Mouse (Mus musculus): Measurements from ENCODE around the gene Gm42906. TPM values are rescaled to one million over a fixed set of nuclear protein-coding genes. Genes with fewer than 3 reads are reported as not detected.

Gene Gm42906
- polyA plus RNA-seq, 1 experiment from 2014 or later = 0.52 TPM

DNA sequence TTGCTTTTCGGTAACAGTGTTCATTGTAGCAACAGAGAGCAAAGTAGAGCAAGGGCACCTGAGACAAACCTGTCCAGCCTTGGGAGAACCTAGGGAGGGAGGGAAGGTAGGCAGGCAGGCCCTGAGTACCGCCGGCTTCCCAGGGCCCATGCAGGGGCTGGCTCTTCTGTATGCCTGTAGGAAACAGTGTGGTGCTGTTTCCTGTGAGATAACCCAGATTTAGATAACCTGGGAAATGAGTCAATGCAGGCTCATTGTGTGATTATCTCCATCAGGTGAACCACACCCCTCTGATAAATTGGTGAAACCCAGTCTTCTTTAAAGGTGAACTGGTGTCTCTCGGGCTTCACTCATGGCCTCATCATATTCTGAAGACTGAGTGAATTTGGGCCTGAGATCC is 401.9 kb downstream of the Gm42906 start:
- no peak for TF ChIP-seq CTCF (IDR thresholded peaks at IDR 0.05; ENCODE audit: low read depth)
- TF ChIP-seq EP300 (optimal IDR thresholded peaks at IDR 0.05) = no peak
- H3K4me3 ChIP-seq (ENCODE audit: low read depth, low read length) = no peak overlapping the region
- H3K27ac ChIP-seq (replicated peaks) = no peak overlapping the region
- 0 out of 2 replicates have a peak, but pooled peaks cover 3% of the 10 kb centered on the region for H3K4me1 ChIP-seq (replicated peaks; ENCODE audit: control insufficient read depth, insufficient read depth)
- H3K27me3 ChIP-seq (ENCODE audit: control insufficient read depth, insufficient read depth, low read length) = no peaks in the 10 kb centered on the region
- no peaks in the 10 kb centered on the region for H3K36me3 ChIP-seq (ENCODE audit: control insufficient read depth, insufficient read depth, low read length)
- ATAC-seq (ENCODE audit: low FRiP score, low TSS enrichment) = no peak
- DNase-seq (ENCODE audit: low spot score) = no peak
- no peak overlapping the region for H3K9ac ChIP-seq (ENCODE audit: low read length)
- H3K4me2 ChIP-seq (replicated peaks; ENCODE audit: low read depth) = no peak overlapping the region
- WGBS = 74% methylated on average over 4 of the region's 4 CpGs
- no peaks in the 10 kb centered on the region for H3K9me3 ChIP-seq (ENCODE audit: control insufficient read depth, low read length)

DNA sequence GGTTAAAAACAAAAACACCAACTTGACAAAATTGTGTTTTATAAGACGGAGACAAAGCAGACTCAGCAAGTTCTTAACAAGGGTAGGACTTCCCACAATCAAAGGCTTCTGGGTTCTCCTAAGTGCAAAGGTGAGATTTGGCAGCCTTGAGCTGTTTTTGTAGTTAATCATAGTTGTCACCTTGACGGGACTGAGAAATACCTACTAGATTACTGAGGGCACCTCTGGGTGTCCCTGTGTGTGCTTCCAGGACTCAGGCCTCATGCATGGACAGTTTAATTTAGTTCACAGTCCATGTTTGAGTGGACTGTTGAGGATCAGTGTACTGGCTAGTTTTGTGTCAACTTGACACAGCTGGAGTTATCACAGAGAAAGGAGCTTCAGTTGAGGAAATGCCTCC is 403.5 kb downstream of the Gm42906 start:
- Histone ChIP-seq H3K4me2 (replicated peaks; ENCODE audit: low read depth) (no peak overlapping the region), H3K9ac (ENCODE audit: low read length) (no peak overlapping the region), H3K27ac (replicated peaks) (no peak overlapping the region), H3K4me1 (replicated peaks; ENCODE audit: control insufficient read depth, insufficient read depth) (0 out of 2 replicates have a peak, but pooled peaks cover 5% of the 10 kb centered on the region), H3K36me3 (ENCODE audit: control insufficient read depth, insufficient read depth, low read length) (no peaks in the 10 kb centered on the region), H3K9me3 (ENCODE audit: control insufficient read depth, low read length) (no peaks in the 10 kb centered on the region), H3K4me3 (ENCODE audit: low read depth, low read length) (no peak overlapping the region), H3K27me3 (ENCODE audit: control insufficient read depth, insufficient read depth, low read length) (no peaks in the 10 kb centered on the region)
- TF ChIP-seq CTCF (IDR thresholded peaks at IDR 0.05; ENCODE audit: low read depth) (no peak), EP300 (optimal IDR thresholded peaks at IDR 0.05) (no peak)
- DNase-seq (ENCODE audit: low spot score) (no peak), ATAC-seq (ENCODE audit: low FRiP score, low TSS enrichment) (no peak)
- WGBS = 59% methylated on average over 2 of the region's 2 CpGs

DNA sequence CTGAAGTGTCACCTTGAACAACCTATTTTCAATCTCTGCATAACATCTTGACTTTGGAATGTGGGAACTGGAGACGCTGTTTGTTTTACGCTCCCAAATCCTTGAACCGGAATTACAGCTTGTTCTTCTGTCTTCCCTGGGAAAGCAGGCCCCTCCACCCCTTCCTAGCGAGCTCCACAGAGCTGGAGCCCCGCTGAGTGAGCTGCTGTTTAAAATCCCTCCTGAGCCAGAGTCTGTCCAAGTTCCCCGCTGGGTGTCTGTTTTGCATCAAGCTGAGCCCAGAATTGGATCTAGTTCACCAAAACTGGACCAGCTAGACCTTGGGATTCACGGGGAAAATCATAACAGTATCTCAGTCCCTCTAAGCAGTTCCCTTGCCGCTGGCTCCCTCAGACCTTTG is 404.5 kb downstream of the Gm42906 start:
- WGBS = 10% methylated on average over 8 of the region's 8 CpGs

DNA sequence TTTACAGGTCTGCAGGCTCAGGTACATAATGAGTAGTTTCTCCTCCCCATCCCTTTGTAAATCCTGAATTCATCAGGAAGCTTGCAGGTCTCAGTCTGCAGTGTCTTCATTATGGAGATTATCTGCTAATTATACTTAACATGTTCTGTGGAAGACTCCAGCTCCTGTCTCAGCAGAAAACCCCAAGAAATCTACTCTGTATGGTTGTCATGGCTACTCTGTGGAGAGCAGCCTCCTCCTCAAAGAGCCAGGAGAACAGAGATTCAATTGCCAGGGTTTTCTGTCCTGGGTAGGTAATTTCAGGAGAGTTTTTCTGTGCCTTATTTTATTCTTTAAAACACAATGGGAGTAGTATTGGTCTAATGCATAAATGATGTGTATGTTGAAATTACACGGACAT is 405.0 kb downstream of the Gm42906 start:
- no peak overlapping the region for H3K4me2 ChIP-seq (replicated peaks; ENCODE audit: low read depth)
- H3K27ac ChIP-seq (replicated peaks) = no peak overlapping the region; the same call in 1 of the 2 replicates
- no peaks in the 10 kb centered on the region for H3K9me3 ChIP-seq (ENCODE audit: control insufficient read depth, low read length)
- no peaks in the 10 kb centered on the region for H3K27me3 ChIP-seq (ENCODE audit: control insufficient read depth, insufficient read depth, low read length)
- H3K4me1 ChIP-seq (replicated peaks; ENCODE audit: control insufficient read depth, insufficient read depth) = 0 out of 2 replicates have a peak, but pooled peaks cover 7% of the 10 kb centered on the region
- DNase-seq (ENCODE audit: low spot score) (no peak), ATAC-seq (ENCODE audit: low FRiP score, low TSS enrichment) (no peak)
- H3K9ac ChIP-seq (ENCODE audit: low read length) = no peak overlapping the region
- WGBS = 31% methylated on average over 1 of the region's 1 CpGs
- no peak for TF ChIP-seq EP300 (optimal IDR thresholded peaks at IDR 0.05)
- TF ChIP-seq CTCF (IDR thresholded peaks at IDR 0.05; ENCODE audit: low read depth) = no peak
- no peak overlapping the region for H3K4me3 ChIP-seq (ENCODE audit: low read depth, low read length)
- no peaks in the 10 kb centered on the region for H3K36me3 ChIP-seq (ENCODE audit: control insufficient read depth, insufficient read depth, low read length)

More for the DNA sequence above, 404.5 kb downstream of the Gm42906 start:
- ATAC-seq (ENCODE audit: low FRiP score, low TSS enrichment) = peak; percentile 68; the same call in 1 of the 2 replicates
- 0 out of 2 replicates have a peak overlapping the region, but pooled peaks have one; percentile 0 for H3K4me2 ChIP-seq (replicated peaks; ENCODE audit: low read depth)
- no peaks in the 10 kb centered on the region for H3K27me3 ChIP-seq (ENCODE audit: control insufficient read depth, insufficient read depth, low read length)
- DNase-seq (ENCODE audit: low spot score) = peak; percentile 34
- H3K9me3 ChIP-seq (ENCODE audit: control insufficient read depth, low read length) = no peaks in the 10 kb centered on the region
- H3K4me1 ChIP-seq (replicated peaks; ENCODE audit: control insufficient read depth, insufficient read depth) = 0 out of 2 replicates have a peak, but pooled peaks cover 7% of the 10 kb centered on the region
- no peaks in the 10 kb centered on the region for H3K36me3 ChIP-seq (ENCODE audit: control insufficient read depth, insufficient read depth, low read length)
- H3K4me3 ChIP-seq (ENCODE audit: low read depth, low read length) = no peak overlapping the region
- no peak overlapping the region for H3K9ac ChIP-seq (ENCODE audit: low read length)
- peak overlapping the region; percentile 37; the same call in 1 of the 2 replicates for H3K27ac ChIP-seq (replicated peaks)
- TF ChIP-seq CTCF (IDR thresholded peaks at IDR 0.05; ENCODE audit: low read depth) (no peak), EP300 (optimal IDR thresholded peaks at IDR 0.05) (no peak)

DNA sequence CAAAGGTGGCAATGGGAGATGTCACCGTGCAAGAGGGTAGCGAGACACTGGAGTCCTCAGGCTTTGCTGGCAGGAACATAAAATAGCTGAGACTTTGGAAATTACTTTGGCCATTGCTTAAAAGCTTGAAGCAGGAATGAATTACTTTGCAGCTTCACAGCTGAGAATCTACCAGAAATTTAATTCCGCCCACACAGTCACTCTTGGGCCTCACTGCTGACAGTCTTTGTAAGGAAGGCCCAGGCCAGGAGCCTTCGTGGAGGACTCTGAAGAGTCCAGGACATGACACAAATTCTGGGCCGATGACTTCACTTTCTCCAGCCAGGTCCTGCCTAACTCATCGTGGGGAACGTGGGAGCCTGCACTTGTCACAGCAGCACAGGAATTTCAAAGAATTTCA is 405.9 kb downstream of the Gm42906 start:
- H3K36me3 ChIP-seq (ENCODE audit: control insufficient read depth, insufficient read depth, low read length) = no peaks in the 10 kb centered on the region
- H3K9ac ChIP-seq (ENCODE audit: low read length) = no peak overlapping the region
- 66% methylated on average over 7 of the region's 7 CpGs for WGBS
- ATAC-seq (ENCODE audit: low FRiP score, low TSS enrichment) = no peak
- H3K9me3 ChIP-seq (ENCODE audit: control insufficient read depth, low read length) = no peaks in the 10 kb centered on the region
- H3K4me2 ChIP-seq (replicated peaks; ENCODE audit: low read depth) = no peak overlapping the region
- no peak for DNase-seq (ENCODE audit: low spot score)
- H3K27ac ChIP-seq (replicated peaks) = no peak overlapping the region
- H3K4me3 ChIP-seq (ENCODE audit: low read depth, low read length) = no peak overlapping the region
- H3K4me1 ChIP-seq (replicated peaks; ENCODE audit: control insufficient read depth, insufficient read depth) = 0 out of 2 replicates have a peak, but pooled peaks cover 7% of the 10 kb centered on the region
- no peaks in the 10 kb centered on the region for H3K27me3 ChIP-seq (ENCODE audit: control insufficient read depth, insufficient read depth, low read length)
- TF ChIP-seq CTCF (IDR thresholded peaks at IDR 0.05; ENCODE audit: low read depth) (no peak), EP300 (optimal IDR thresholded peaks at IDR 0.05) (no peak)

DNA sequence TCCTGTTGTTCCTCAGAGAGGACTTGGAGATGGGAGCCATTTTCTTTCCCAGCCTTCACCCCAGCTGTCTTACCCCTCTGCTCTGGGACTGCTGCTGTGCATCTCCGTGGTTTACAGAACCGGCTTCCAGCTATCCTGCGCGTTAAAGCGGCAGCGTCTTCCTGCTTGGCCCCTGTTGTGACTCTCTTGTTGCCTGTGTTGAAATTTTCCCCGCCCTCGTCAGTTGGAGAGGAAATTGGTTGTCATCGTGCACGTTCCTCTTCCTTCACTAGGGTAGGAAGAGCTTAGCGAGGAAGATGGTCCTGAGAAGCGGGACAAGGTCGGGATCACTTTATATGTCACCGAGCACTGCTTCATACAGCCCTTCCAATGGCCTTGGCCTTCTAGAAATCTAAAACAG is 407.1 kb downstream of the Gm42906 start:
- no peak overlapping the region for H3K4me3 ChIP-seq (ENCODE audit: low read depth, low read length)
- H3K9me3 ChIP-seq (ENCODE audit: control insufficient read depth, low read length) = no peaks in the 10 kb centered on the region
- ATAC-seq (ENCODE audit: low FRiP score, low TSS enrichment) (no peak), DNase-seq (ENCODE audit: low spot score) (no peak)
- no peaks in the 10 kb centered on the region for H3K27me3 ChIP-seq (ENCODE audit: control insufficient read depth, insufficient read depth, low read length)
- H3K27ac ChIP-seq (replicated peaks) = no peak overlapping the region
- 78% methylated on average over 14 of the region's 14 CpGs for WGBS
- no peak overlapping the region for H3K9ac ChIP-seq (ENCODE audit: low read length)
- TF ChIP-seq EP300 (optimal IDR thresholded peaks at IDR 0.05) = no peak
- no peak for TF ChIP-seq CTCF (IDR thresholded peaks at IDR 0.05; ENCODE audit: low read depth)
- H3K4me2 ChIP-seq (replicated peaks; ENCODE audit: low read depth) = no peak overlapping the region
- 0 out of 2 replicates have a peak, but pooled peaks cover 7% of the 10 kb centered on the region for H3K4me1 ChIP-seq (replicated peaks; ENCODE audit: control insufficient read depth, insufficient read depth)
- no peaks in the 10 kb centered on the region for H3K36me3 ChIP-seq (ENCODE audit: control insufficient read depth, insufficient read depth, low read length)

All from stomach, postnatal 0 days (tissue).